Mouse (Mus musculus) urinary bladder, adult 2 months (tissue): ENCODE results near the gene Ctnnal1. TPM values are rescaled to one million over a fixed set of nuclear protein-coding genes. Genes with fewer than 3 reads are reported as not detected.
A peak's percentile ranks its signal among the peaks of the same experiment; 100 is the strongest.
"Not testable (repeated sequence)": the region's sequence is repeated elsewhere in the genome, so short reads cannot be mapped to it uniquely, and the experiment has no call there.

Experiments used
- DNase-seq: peaks from one replicate; pipeline ENCODE4 v3.0.0; 2022; ENCODE audit warnings: low spot score
- polyA plus RNA-seq: library from polyadenylated mRNA; depleted of rRNA; stranded (reverse); fragments of >200 nt; gene quantifications from 2 replicates; pipeline ENCODE4 v1.2.3, GENCODE M21; 2012; rRNA removed

Ctnnal1 gene
- polyA plus RNA-seq: 57.8 and 69.1 TPM in 2 replicates

GRCm38 (mm10) chr4:56865003-56865511 is at the start of gene Ctnnal1:
Ctnnal1 (minus strand) TSS chr4:56865188.
- peak; percentile 90 for DNase-seq

GRCm38 (mm10) chr4:56914761-56915160 is 49.8 kb upstream of the Ctnnal1 start:
- no peak for DNase-seq

- no peak for DNase-seq
These were observed 49.4 kb upstream of the Ctnnal1 start for GRCm38 (mm10) chr4:56914338-56914737.

- DNase-seq: no peak
These were observed 47.5 kb upstream of the Ctnnal1 start for GRCm38 (mm10) chr4:56912382-56913001.

- DNase-seq: no peak
These were observed 44.6 kb upstream of the Ctnnal1 start for GRCm38 (mm10) chr4:56909568-56909967.

GRCm38 (mm10) chr4:56907671-56908070 is 42.7 kb upstream of the Ctnnal1 start:
- DNase-seq: no peak

- DNase-seq: no peak
These were observed 41.9 kb upstream of the Ctnnal1 start for GRCm38 (mm10) chr4:56906926-56907325.

- DNase-seq: no peak
These were observed 40.5 kb upstream of the Ctnnal1 start for GRCm38 (mm10) chr4:56905507-56905906.

- no peak for DNase-seq
These were observed 36.7 kb upstream of the Ctnnal1 start for GRCm38 (mm10) chr4:56901671-56902070.

GRCm38 (mm10) chr4:56899216-56899615 is 34.2 kb upstream of the Ctnnal1 start:
- DNase-seq: no peak

GRCm38 (mm10) chr4:56897511-56897910 is 32.5 kb upstream of the Ctnnal1 start:
- no peak for DNase-seq

GRCm38 (mm10) chr4:56894196-56894595 is 29.2 kb upstream of the Ctnnal1 start:
- no peak for DNase-seq

GRCm38 (mm10) chr4:56892501-56893115 is 27.6 kb upstream of the Ctnnal1 start:
- DNase-seq: no peak

GRCm38 (mm10) chr4:56888483-56888882 is 23.5 kb upstream of the Ctnnal1 start:
- DNase-seq: no peak

- no peak for DNase-seq
These were observed 21.4 kb upstream of the Ctnnal1 start for GRCm38 (mm10) chr4:56886286-56886979.

GRCm38 (mm10) chr4:56880036-56880703 is 15.2 kb upstream of the Ctnnal1 start:
- DNase-seq: no peak

- DNase-seq: no peak
These were observed 14.0 kb upstream of the Ctnnal1 start for GRCm38 (mm10) chr4:56878971-56879370.

GRCm38 (mm10) chr4:56870541-56870940 is 5.6 kb upstream of the Ctnnal1 start:
- DNase-seq: not testable (repeated sequence)

- DNase-seq: no peak
These were observed 2.8 kb upstream of the Ctnnal1 start for GRCm38 (mm10) chr4:56867761-56868160.

- no peak for DNase-seq
These were observed 983 bp upstream of the Ctnnal1 start for GRCm38 (mm10) chr4:56865971-56866370.

- peak; percentile 59 for DNase-seq
These were observed 479 bp downstream of the Ctnnal1 start for GRCm38 (mm10) chr4:56864417-56865001.

GRCm38 (mm10) chr4:56864016-56864415 is 972 bp downstream of the Ctnnal1 start:
- DNase-seq: no peak
